Mouse (Mus musculus) heart, embryonic 11.5 days (tissue): Measurements from ENCODE around the gene Sypl2. TPM values are rescaled to one million over a fixed set of nuclear protein-coding genes. Genes with fewer than 3 reads are reported as not detected.

Experiments
- ATAC-seq: fragments of 200-750 bp; cut with Nextera tagmentation; replicated peaks from 2 replicates; pipeline ENCODE4 v1.8.0; 2017; ENCODE audit warnings: moderate library complexity; ENCODE audit not compliant: insufficient number of reproducible peaks, low FRiP score, low TSS enrichment
- H3K27ac ChIP-seq: fragments of 300-500 bp; sonication (generic); 2 replicates; pipeline ENCODE4 v1.5.1; 2014; ENCODE audit warnings: mild to moderate bottlenecking, low read depth, low read length
- H3K27me3 ChIP-seq: fragments of 300-500 bp; sonication (generic); 2 replicates; pipeline ENCODE4 v1.6.1; 2014; ENCODE audit warnings: mild to moderate bottlenecking, low read length, mixed read lengths; ENCODE audit not compliant: control insufficient read depth, insufficient read depth
- H3K36me3 ChIP-seq: fragments of 300-500 bp; sonication (generic); 2 replicates; pipeline ENCODE4 v1.6.1; 2014; ENCODE audit warnings: mild to moderate bottlenecking, low read length, moderate library complexity, mixed read lengths; ENCODE audit not compliant: control insufficient read depth, insufficient read depth
- H3K4me1 ChIP-seq: fragments of 300-500 bp; sonication (generic); 2 replicates; pipeline ENCODE4 v1.6.1; 2014; ENCODE audit warnings: low read length; ENCODE audit not compliant: control insufficient read depth, insufficient read depth
- H3K4me2 ChIP-seq: fragments of 300-500 bp; sonication (generic); 2 replicates; pipeline ENCODE4 v1.6.1; 2014; ENCODE audit warnings: mild to moderate bottlenecking, moderate library complexity
- H3K4me3 ChIP-seq: fragments of 300-500 bp; sonication (generic); 2 replicates; pipeline ENCODE4 v1.5.1; 2014; ENCODE audit warnings: low read depth, low read length
- H3K9ac ChIP-seq: fragments of 300-500 bp; sonication (generic); 2 replicates; pipeline ENCODE4 v1.6.1; 2014; ENCODE audit warnings: mild to moderate bottlenecking, low read depth, low read length, moderate library complexity
- H3K9me3 ChIP-seq: fragments of 300-500 bp; sonication (generic); replicated peaks from 2 replicates; pipeline ENCODE4 v1.6.1; 2016; ENCODE audit warnings: low read length; ENCODE audit not compliant: control insufficient read depth
- WGBS: fragments of 180-500 bp; shearing (Covaris S2); extraction: QIAGEN DNeasy Blood & Tissue Kit; methylation state at CpG from one replicate; pipeline ENCODE4 v1.1.7; 2014; ENCODE audit not compliant: insufficient replicate concordance; 5-methylcytosine and 5-hydroxymethylcytosine counted together
- polyA plus RNA-seq: library from polyadenylated mRNA; unstranded; fragments of >200 nt; fragmentation: Nextera tagmentation; extraction: Ambion mirVana; gene quantifications from 2 replicates; pipeline ENCODE4 v1.2.1, GENCODE M21; 2014

The Sypl2 gene
- polyA plus RNA-seq, 1 experiment from 2014 or later = 1.1 TPM

GRCm38 (mm10) chr3:108174672-108175531 lies 51.5 kb downstream of the Sypl2 start:
- no peak overlapping the region for H3K9ac ChIP-seq
- no peak overlapping the region for H3K4me3 ChIP-seq
- no peaks in the 10 kb centered on the region for H3K4me1 ChIP-seq
- 27% methylated on average over 14 of the region's 14 CpGs for WGBS
- H3K9me3 ChIP-seq = no peaks in the 10 kb centered on the region
- no peak overlapping the region for H3K27ac ChIP-seq
- peaks cover 3% of the 10 kb centered on the region; the same call in 1 of the 2 replicates for H3K27me3 ChIP-seq
- no peaks in the 10 kb centered on the region for H3K36me3 ChIP-seq
- no peak overlapping the region for H3K4me2 ChIP-seq
- no peak for ATAC-seq

- no peaks in the 10 kb centered on the region for H3K36me3 ChIP-seq
- 40% methylated on average over 3 of the region's 3 CpGs for WGBS
- no peak for ATAC-seq
- H3K9me3 ChIP-seq = no peaks in the 10 kb centered on the region
- no peak overlapping the region for H3K9ac ChIP-seq
- H3K4me2 ChIP-seq = no peak overlapping the region
- H3K4me1 ChIP-seq = peaks cover 4% of the 10 kb centered on the region
- H3K27ac ChIP-seq = no peak overlapping the region
- H3K4me3 ChIP-seq = no peak overlapping the region
- H3K27me3 ChIP-seq = 0 out of 2 replicates have a peak, but pooled peaks cover 3% of the 10 kb centered on the region
These were observed 57.2 kb downstream of the Sypl2 start for GRCm38 (mm10) chr3:108169199-108169598.

GRCm38 (mm10) chr3:108167499-108167898 lies 58.9 kb downstream of the Sypl2 start:
- WGBS = 52% methylated on average over 14 of the region's 14 CpGs
- Histone ChIP-seq H3K4me3 (no peak overlapping the region), H3K36me3 (no peaks in the 10 kb centered on the region), H3K4me1 (peaks cover 4% of the 10 kb centered on the region), H3K4me2 (no peak overlapping the region), H3K27ac (no peak overlapping the region), H3K9ac (no peak overlapping the region), H3K9me3 (no peaks in the 10 kb centered on the region), H3K27me3 (0 out of 2 replicates have a peak, but pooled peaks cover 3% of the 10 kb centered on the region)
- no peak for ATAC-seq

GRCm38 (mm10) chr3:108166486-108167211 lies 59.8 kb downstream of the Sypl2 start:
- no peak overlapping the region for H3K4me3 ChIP-seq
- no peak overlapping the region for H3K27ac ChIP-seq
- no peak overlapping the region for H3K4me2 ChIP-seq
- WGBS = 27% methylated on average over 10 of the region's 11 CpGs
- H3K4me1 ChIP-seq = peaks cover 4% of the 10 kb centered on the region
- no peak for ATAC-seq
- no peaks in the 10 kb centered on the region for H3K9me3 ChIP-seq
- no peaks in the 10 kb centered on the region for H3K36me3 ChIP-seq
- H3K9ac ChIP-seq = no peak overlapping the region
- H3K27me3 ChIP-seq = 0 out of 2 replicates have a peak, but pooled peaks cover 3% of the 10 kb centered on the region

GRCm38 (mm10) chr3:108165532-108166315 lies 60.7 kb downstream of the Sypl2 start:
- 0 out of 2 replicates have a peak, but pooled peaks cover 3% of the 10 kb centered on the region for H3K27me3 ChIP-seq
- H3K9ac ChIP-seq = no peak overlapping the region
- no peak overlapping the region for H3K4me3 ChIP-seq
- H3K36me3 ChIP-seq = no peaks in the 10 kb centered on the region
- no peaks in the 10 kb centered on the region for H3K9me3 ChIP-seq
- 53% methylated on average over 10 of the region's 10 CpGs for WGBS
- H3K4me2 ChIP-seq = no peak overlapping the region
- H3K4me1 ChIP-seq = peaks cover 4% of the 10 kb centered on the region
- no peak for ATAC-seq
- H3K27ac ChIP-seq = no peak overlapping the region

GRCm38 (mm10) chr3:108164807-108165206 lies 61.6 kb downstream of the Sypl2 start:
- Histone ChIP-seq H3K4me3 (no peak overlapping the region), H3K4me1 (peaks cover 4% of the 10 kb centered on the region), H3K4me2 (peak overlapping the region; percentile 41), H3K36me3 (no peaks in the 10 kb centered on the region), H3K27me3 (0 out of 2 replicates have a peak, but pooled peaks cover 3% of the 10 kb centered on the region), H3K9ac (no peak overlapping the region), H3K9me3 (no peaks in the 10 kb centered on the region), H3K27ac (no peak overlapping the region)
- WGBS = 32% methylated on average over 9 of the region's 9 CpGs
- no peak; the same call in 1 of the 2 replicates for ATAC-seq

GRCm38 (mm10) chr3:108164091-108164490 lies 62.4 kb downstream of the Sypl2 start:
- WGBS = 75% methylated on average over 5 of the region's 5 CpGs
- H3K9ac ChIP-seq = no peak overlapping the region
- H3K4me2 ChIP-seq = no peak overlapping the region
- no peaks in the 10 kb centered on the region for H3K9me3 ChIP-seq
- peaks cover 10% of the 10 kb centered on the region for H3K4me1 ChIP-seq
- H3K27me3 ChIP-seq = 0 out of 2 replicates have a peak, but pooled peaks cover 3% of the 10 kb centered on the region
- no peak overlapping the region for H3K4me3 ChIP-seq
- no peaks in the 10 kb centered on the region for H3K36me3 ChIP-seq
- no peak overlapping the region for H3K27ac ChIP-seq
- ATAC-seq = no peak
